Mouse (Mus musculus) A20 (cell line): ENCODE data around the gene Ostf1.

ENCODE experiments used
- DNase-seq: peaks from one replicate; pipeline ENCODE4 v3.0.0-alpha.2; 2011; ENCODE audit warnings: low read depth, low spot score

Gene Ostf1

GRCm38 (mm10) chr19:18568828-18569430 lies 62.7 kb downstream of the Ostf1 start:
- no peak for DNase-seq

- no peak for DNase-seq
These were observed 63.4 kb downstream of the Ostf1 start for GRCm38 (mm10) chr19:18567936-18568827.

GRCm38 (mm10) chr19:18567501-18567900 lies 64.1 kb downstream of the Ostf1 start:
- no peak for DNase-seq

- DNase-seq = peak; percentile 14
These were observed 73.9 kb downstream of the Ostf1 start for GRCm38 (mm10) chr19:18557708-18558107.

- DNase-seq = no peak
These were observed 76.0 kb downstream of the Ostf1 start for GRCm38 (mm10) chr19:18555645-18556044.

GRCm38 (mm10) chr19:18548668-18549067 lies 83.0 kb downstream of the Ostf1 start:
- DNase-seq = peak; percentile 52
